Mouse (Mus musculus): ENCODE results near the gene Gm10521. TPM values are rescaled to one million over a fixed set of nuclear protein-coding genes. Genes with fewer than 3 reads are reported as not detected.
"Not testable (repeated sequence)": the region's sequence is repeated elsewhere in the genome, so short reads cannot be mapped to it uniquely, and the experiment has no call there.

The Gm10521 gene
- total RNA-seq (2017): 1.8 and 2.6 TPM in 2 replicates

GRCm38 (mm10) chr1:171895364-171895763, at the start of gene Gm10521:
Gene Gm10521, plus strand, starts transcription at chr1:171895664.
- ATAC-seq (replicated peaks; ENCODE audit: low read depth, poor library complexity, severe bottlenecking): not testable (repeated sequence)

GRCm38 (mm10) chr1:171848201-171848600, 47.3 kb upstream of the Gm10521 start:
- ATAC-seq (replicated peaks; ENCODE audit: low read depth, poor library complexity, severe bottlenecking): peak; percentile 52

GRCm38 (mm10) chr1:171848757-171849156, 46.7 kb upstream of the Gm10521 start:
- no peak for ATAC-seq (replicated peaks; ENCODE audit: low read depth, poor library complexity, severe bottlenecking)

- peak; percentile 81 for ATAC-seq (replicated peaks; ENCODE audit: low read depth, poor library complexity, severe bottlenecking)
Measured at GRCm38 (mm10) chr1:171849454-171849853, 46.0 kb upstream of the Gm10521 start.

GRCm38 (mm10) chr1:171865467-171865866, 30.0 kb upstream of the Gm10521 start:
- ATAC-seq (replicated peaks; ENCODE audit: low read depth, poor library complexity, severe bottlenecking): no peak

GRCm38 (mm10) chr1:171886989-171887388, 8.5 kb upstream of the Gm10521 start:
- ATAC-seq (replicated peaks; ENCODE audit: low read depth, poor library complexity, severe bottlenecking): no peak

- no peak for ATAC-seq (replicated peaks; ENCODE audit: low read depth, poor library complexity, severe bottlenecking)
Measured at GRCm38 (mm10) chr1:171904011-171904410, 8.5 kb downstream of the Gm10521 start.

GRCm38 (mm10) chr1:171915638-171916458, 20.4 kb downstream of the Gm10521 start:
- no peak for ATAC-seq (replicated peaks; ENCODE audit: low read depth, poor library complexity, severe bottlenecking)

- ATAC-seq (replicated peaks; ENCODE audit: low read depth, poor library complexity, severe bottlenecking): peak; percentile 63
Measured at GRCm38 (mm10) chr1:171917305-171918039, 22.0 kb downstream of the Gm10521 start, which contains the start of gene Slamf6. Gene Slamf6, plus strand, starts transcription at chr1:171917515.

GRCm38 (mm10) chr1:171918136-171918920, 22.9 kb downstream of the Gm10521 start:
- no peak for ATAC-seq (replicated peaks; ENCODE audit: low read depth, poor library complexity, severe bottlenecking)

GRCm38 (mm10) chr1:171919193-171919592, 23.7 kb downstream of the Gm10521 start:
- ATAC-seq (replicated peaks; ENCODE audit: low read depth, poor library complexity, severe bottlenecking): no peak

- ATAC-seq (replicated peaks; ENCODE audit: low read depth, poor library complexity, severe bottlenecking): no peak
Measured at GRCm38 (mm10) chr1:171919901-171920510, 24.5 kb downstream of the Gm10521 start.

- peak; percentile 66 for ATAC-seq (replicated peaks; ENCODE audit: low read depth, poor library complexity, severe bottlenecking)
Measured at GRCm38 (mm10) chr1:171920989-171921621, 25.6 kb downstream of the Gm10521 start.

- no peak for ATAC-seq (replicated peaks; ENCODE audit: low read depth, poor library complexity, severe bottlenecking)
Measured at GRCm38 (mm10) chr1:171921641-171922040, 26.2 kb downstream of the Gm10521 start.

- no peak for ATAC-seq (replicated peaks; ENCODE audit: low read depth, poor library complexity, severe bottlenecking)
Measured at GRCm38 (mm10) chr1:171922844-171923243, 27.4 kb downstream of the Gm10521 start.

GRCm38 (mm10) chr1:171924900-171925299, 29.4 kb downstream of the Gm10521 start:
- no peak for ATAC-seq (replicated peaks; ENCODE audit: low read depth, poor library complexity, severe bottlenecking)

- no peak for ATAC-seq (replicated peaks; ENCODE audit: low read depth, poor library complexity, severe bottlenecking)
Measured at GRCm38 (mm10) chr1:171933851-171934250, 38.4 kb downstream of the Gm10521 start.

- ATAC-seq (replicated peaks; ENCODE audit: low read depth, poor library complexity, severe bottlenecking): no peak
Measured at GRCm38 (mm10) chr1:171938952-171939948, 43.8 kb downstream of the Gm10521 start.

All from common myeloid progenitor, adult 5-6 weeks (primary cell).